Mouse (Mus musculus): ENCODE results near the gene Ppp1r14d. TPM values are rescaled to one million over a fixed set of nuclear protein-coding genes. Genes with fewer than 3 reads are reported as not detected.

Gene Ppp1r14d
- polyA plus RNA-seq, 1 experiment from 2014 or later, result not detected

GRCm38 (mm10) chr2:119240819-119241186 is 11.1 kb upstream of the Ppp1r14d start:
- no peak overlapping the region for H3K4me3 ChIP-seq (ENCODE audit: low read depth, low read length)
- no peak for ATAC-seq (ENCODE audit: low read depth)
- H3K27ac ChIP-seq (ENCODE audit: low read length), result no peak overlapping the region
- no peak overlapping the region for H3K4me2 ChIP-seq (ENCODE audit: low read depth, low read length)
- H3K9me3 ChIP-seq (replicated peaks; ENCODE audit: control insufficient read depth, low read length), result no peaks in the 10 kb centered on the region
- peaks cover 41% of the 10 kb centered on the region for H3K27me3 ChIP-seq (ENCODE audit: control insufficient read depth, insufficient read depth, low read depth, low read length)
- no peaks in the 10 kb centered on the region; the same call in 1 of the 2 replicates for H3K4me1 ChIP-seq (ENCODE audit: control insufficient read depth, low read depth, low read length)
- 60% methylated on average over 4 of the region's 4 CpGs for WGBS (ENCODE audit: insufficient replicate concordance)
- H3K36me3 ChIP-seq (ENCODE audit: control insufficient read depth, insufficient read depth), result no peaks in the 10 kb centered on the region
- H3K9ac ChIP-seq (ENCODE audit: low read depth, low read length), result no peak overlapping the region

DNA sequence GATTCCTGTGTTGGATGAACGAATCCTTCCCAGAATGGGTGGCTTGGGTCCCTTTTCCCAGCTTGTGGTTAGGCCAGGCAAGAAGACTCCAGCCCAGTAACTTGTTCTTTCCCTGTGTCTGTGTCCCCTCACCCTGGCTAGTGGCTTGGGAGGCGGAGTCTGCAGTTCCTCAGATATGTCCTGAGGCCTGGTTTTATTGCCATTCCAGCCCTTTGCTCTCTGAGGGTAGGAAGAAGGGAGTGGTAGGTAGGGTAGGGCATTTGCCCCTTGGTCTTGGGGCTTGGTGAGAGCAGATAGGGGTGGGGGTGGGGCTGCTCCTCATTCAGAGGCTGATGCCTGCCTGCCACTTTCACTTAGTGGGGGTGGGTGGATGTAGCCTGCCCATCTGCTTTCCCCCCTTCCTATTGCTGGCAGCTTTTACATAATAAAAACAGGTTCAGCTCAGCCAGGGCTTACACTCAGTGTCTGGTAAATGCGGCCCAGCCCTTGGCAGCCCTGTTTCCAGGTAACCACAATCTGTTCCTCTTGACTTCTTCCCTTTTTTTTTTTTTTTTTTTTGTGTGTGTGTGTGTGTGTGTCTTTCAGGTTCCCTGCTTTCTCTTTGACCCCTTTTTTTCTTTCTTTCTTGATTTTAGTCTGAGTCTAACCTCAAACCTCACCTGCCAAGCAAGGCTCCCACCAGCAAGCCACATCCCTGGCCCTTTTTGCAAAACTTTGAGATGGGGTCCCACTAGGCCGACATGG is 10.5 kb upstream of the Ppp1r14d start:
- ATAC-seq (ENCODE audit: low read depth), result no peak
- Histone ChIP-seq H3K9me3 (replicated peaks; ENCODE audit: control insufficient read depth, low read length) (no peaks in the 10 kb centered on the region), H3K9ac (ENCODE audit: low read depth, low read length) (no peak overlapping the region), H3K27me3 (ENCODE audit: control insufficient read depth, insufficient read depth, low read depth, low read length) (peaks cover 47% of the 10 kb centered on the region), H3K4me3 (ENCODE audit: low read depth, low read length) (no peak overlapping the region), H3K27ac (ENCODE audit: low read length) (no peak overlapping the region), H3K4me1 (ENCODE audit: control insufficient read depth, low read depth, low read length) (no peaks in the 10 kb centered on the region; the same call in 1 of the 2 replicates), H3K4me2 (ENCODE audit: low read depth, low read length) (no peak overlapping the region), H3K36me3 (ENCODE audit: control insufficient read depth, insufficient read depth) (no peaks in the 10 kb centered on the region)
- 53% methylated on average over 4 of the region's 4 CpGs for WGBS (ENCODE audit: insufficient replicate concordance)

DNA sequence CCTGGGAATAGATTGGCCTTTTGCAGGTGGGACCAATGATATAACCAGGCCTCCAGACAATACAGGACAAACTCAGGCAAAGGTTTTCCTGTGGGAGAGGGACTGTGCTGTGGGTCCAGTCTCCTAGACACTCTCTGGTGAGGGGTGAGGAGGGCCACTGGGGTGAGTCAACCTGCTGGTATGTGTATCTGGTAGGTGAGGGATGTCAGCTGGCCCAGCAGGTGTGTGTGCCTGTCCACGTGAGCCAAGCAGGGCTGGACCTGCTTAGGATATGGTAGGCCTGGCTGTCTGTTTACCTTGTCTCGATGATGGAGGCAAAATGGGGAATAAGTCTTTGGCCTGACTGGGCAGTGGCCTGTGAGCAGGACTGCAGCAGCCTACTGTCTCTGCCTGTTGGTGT is 9.0 kb upstream of the Ppp1r14d start:
- H3K27me3 ChIP-seq (ENCODE audit: control insufficient read depth, insufficient read depth, low read depth, low read length), result peaks cover 52% of the 10 kb centered on the region
- H3K4me1 ChIP-seq (ENCODE audit: control insufficient read depth, low read depth, low read length), result no peaks in the 10 kb centered on the region; the same call in 1 of the 2 replicates
- H3K4me3 ChIP-seq (ENCODE audit: low read depth, low read length), result no peak overlapping the region
- 51% methylated on average over 2 of the region's 2 CpGs for WGBS (ENCODE audit: insufficient replicate concordance)
- H3K9me3 ChIP-seq (replicated peaks; ENCODE audit: control insufficient read depth, low read length), result no peaks in the 10 kb centered on the region
- ATAC-seq (ENCODE audit: low read depth), result no peak
- no peak overlapping the region for H3K27ac ChIP-seq (ENCODE audit: low read length)
- no peak overlapping the region for H3K9ac ChIP-seq (ENCODE audit: low read depth, low read length)
- H3K36me3 ChIP-seq (ENCODE audit: control insufficient read depth, insufficient read depth), result no peaks in the 10 kb centered on the region
- no peak overlapping the region for H3K4me2 ChIP-seq (ENCODE audit: low read depth, low read length)

DNA sequence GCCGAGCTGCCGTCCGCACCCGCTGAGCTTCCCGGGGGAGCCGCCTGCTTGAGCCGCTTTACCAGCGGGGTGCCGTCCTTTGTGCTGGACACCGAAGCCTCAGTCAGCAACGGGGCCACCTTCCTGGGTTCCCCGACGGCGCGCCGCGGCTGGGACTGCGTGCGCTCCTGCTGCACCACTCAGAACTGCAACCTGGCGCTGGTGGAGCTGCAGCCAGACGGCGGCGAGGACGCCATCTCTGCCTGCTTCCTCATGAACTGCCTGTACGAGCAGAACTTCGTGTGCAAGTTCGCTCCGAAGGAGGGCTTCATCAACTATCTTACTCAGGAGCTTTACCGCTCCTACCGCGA is 8.1 kb upstream of the Ppp1r14d start:
- no peak overlapping the region for H3K9ac ChIP-seq (ENCODE audit: low read depth, low read length)
- peak overlapping the region; percentile 67 for H3K4me2 ChIP-seq (ENCODE audit: low read depth, low read length)
- H3K27me3 ChIP-seq (ENCODE audit: control insufficient read depth, insufficient read depth, low read depth, low read length), result peaks cover 53% of the 10 kb centered on the region
- no peaks in the 10 kb centered on the region for H3K9me3 ChIP-seq (replicated peaks; ENCODE audit: control insufficient read depth, low read length)
- ATAC-seq (ENCODE audit: low read depth), result no peak
- no peak overlapping the region for H3K27ac ChIP-seq (ENCODE audit: low read length)
- 6% methylated on average over 31 of the region's 31 CpGs for WGBS (ENCODE audit: insufficient replicate concordance)
- peak overlapping the region; percentile 54 for H3K4me3 ChIP-seq (ENCODE audit: low read depth, low read length)
- no peaks in the 10 kb centered on the region for H3K36me3 ChIP-seq (ENCODE audit: control insufficient read depth, insufficient read depth)
- H3K4me1 ChIP-seq (ENCODE audit: control insufficient read depth, low read depth, low read length), result no peaks in the 10 kb centered on the region; the same call in 1 of the 2 replicates

DNA sequence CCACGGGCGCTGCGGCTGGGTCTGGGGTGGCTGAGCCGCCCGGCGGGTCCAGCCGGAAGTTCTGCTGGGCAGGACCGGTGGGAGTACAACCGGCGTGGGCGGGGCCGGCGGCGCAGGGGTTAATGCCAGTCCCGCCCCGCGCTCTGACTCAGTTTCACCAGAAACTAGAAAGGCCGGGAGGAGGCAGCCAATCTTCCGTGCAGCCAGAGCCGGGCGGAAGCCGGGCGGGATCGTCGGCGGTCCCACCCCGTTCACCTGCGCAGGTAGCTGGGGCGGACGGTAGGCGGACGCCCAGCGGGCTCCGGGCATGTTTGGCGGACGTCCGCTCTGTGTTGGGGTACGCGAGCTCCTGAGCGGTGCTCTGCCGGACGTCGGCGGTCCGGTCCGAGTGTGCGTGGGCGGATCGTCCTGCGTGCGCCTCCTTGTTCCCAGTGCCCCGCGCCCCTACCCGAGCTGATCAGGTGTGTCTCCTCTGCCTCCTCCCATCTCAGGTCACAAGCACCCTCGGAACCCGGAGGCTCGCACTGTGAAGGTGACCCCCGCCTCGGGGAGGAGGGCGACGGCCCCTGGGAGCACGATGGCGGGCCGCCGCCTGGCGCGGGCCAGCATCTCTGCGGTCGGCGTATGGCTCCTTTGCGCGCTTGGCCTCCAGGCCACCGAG is 7.6 kb upstream of the Ppp1r14d start, which contains the start of gene Spint1:
Gene Spint1, plus strand, starts transcription at position 153 of the 661 bp plus-strand sequence.
- peak within 1 kb of the TSS; percentile 54 for H3K4me3 ChIP-seq (ENCODE audit: low read depth, low read length)
- no peak within 1 kb of the TSS for H3K9ac ChIP-seq (ENCODE audit: low read depth, low read length)
- no peaks in the 10 kb centered on the region for H3K36me3 ChIP-seq (ENCODE audit: control insufficient read depth, insufficient read depth)
- no peak; the same call in 1 of the 2 replicates for ATAC-seq (ENCODE audit: low read depth)
- H3K27me3 ChIP-seq (ENCODE audit: control insufficient read depth, insufficient read depth, low read depth, low read length), result peaks cover 53% of the 10 kb centered on the region
- H3K4me1 ChIP-seq (ENCODE audit: control insufficient read depth, low read depth, low read length), result no peaks in the 10 kb centered on the region; the same call in 1 of the 2 replicates
- 1% methylated on average over 72 of the region's 73 CpGs for WGBS (ENCODE audit: insufficient replicate concordance)
- H3K9me3 ChIP-seq (replicated peaks; ENCODE audit: control insufficient read depth, low read length), result no peaks in the 10 kb centered on the region
- no peak within 1 kb of the TSS for H3K27ac ChIP-seq (ENCODE audit: low read length)
- peak within 1 kb of the TSS; percentile 67 for H3K4me2 ChIP-seq (ENCODE audit: low read depth, low read length)

DNA sequence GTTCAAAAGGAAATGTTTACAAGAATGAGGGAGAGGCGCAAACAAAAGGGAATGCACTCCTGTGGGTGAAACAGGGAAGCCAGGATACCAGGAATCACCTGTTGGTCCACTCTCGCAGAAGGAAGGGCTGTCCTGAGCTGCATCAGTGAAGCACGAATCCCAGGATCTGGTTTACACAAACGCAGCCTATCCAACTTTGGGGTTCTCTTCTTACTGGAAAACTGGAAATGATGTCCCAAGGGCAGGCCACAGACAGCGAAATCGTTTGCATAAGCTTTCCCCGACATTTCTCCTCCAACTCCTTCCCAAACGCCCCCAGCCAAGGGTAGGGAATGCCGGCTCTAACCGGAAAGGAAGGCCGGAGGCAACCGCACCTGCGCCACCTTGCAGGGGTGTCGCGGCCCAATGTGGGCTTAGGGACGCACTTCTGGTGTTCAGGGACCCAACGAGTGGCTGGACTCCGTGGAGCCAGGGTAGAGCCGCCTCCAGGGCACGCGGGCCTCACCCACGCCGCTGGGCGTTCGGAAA is 7.0 kb upstream of the Ppp1r14d start:
- 13% methylated on average over 25 of the region's 25 CpGs for WGBS (ENCODE audit: insufficient replicate concordance)
- H3K36me3 ChIP-seq (ENCODE audit: control insufficient read depth, insufficient read depth), result no peaks in the 10 kb centered on the region
- peaks cover 53% of the 10 kb centered on the region for H3K27me3 ChIP-seq (ENCODE audit: control insufficient read depth, insufficient read depth, low read depth, low read length)
- peak overlapping the region; percentile 54 for H3K4me3 ChIP-seq (ENCODE audit: low read depth, low read length)
- no peak for ATAC-seq (ENCODE audit: low read depth)
- H3K27ac ChIP-seq (ENCODE audit: low read length), result no peak overlapping the region
- H3K4me1 ChIP-seq (ENCODE audit: control insufficient read depth, low read depth, low read length), result no peaks in the 10 kb centered on the region; the same call in 1 of the 2 replicates
- H3K9me3 ChIP-seq (replicated peaks; ENCODE audit: control insufficient read depth, low read length), result no peaks in the 10 kb centered on the region
- H3K9ac ChIP-seq (ENCODE audit: low read depth, low read length), result no peak overlapping the region
- H3K4me2 ChIP-seq (ENCODE audit: low read depth, low read length), result peak overlapping the region; percentile 67

GRCm38 (mm10) chr2:119209176-119209507 is 20.6 kb downstream of the Ppp1r14d start:
- Histone ChIP-seq H3K27me3 (ENCODE audit: control insufficient read depth, insufficient read depth, low read depth, low read length) (no peaks in the 10 kb centered on the region), H3K4me3 (ENCODE audit: low read depth, low read length) (peak overlapping the region; percentile 88), H3K4me1 (ENCODE audit: control insufficient read depth, low read depth, low read length) (peaks cover 17% of the 10 kb centered on the region), H3K36me3 (ENCODE audit: control insufficient read depth, insufficient read depth) (no peaks in the 10 kb centered on the region; the same call in none of the 2 replicates), H3K9me3 (replicated peaks; ENCODE audit: control insufficient read depth, low read length) (no peaks in the 10 kb centered on the region), H3K4me2 (ENCODE audit: low read depth, low read length) (peak overlapping the region; percentile 70), H3K27ac (ENCODE audit: low read length) (peak overlapping the region; percentile 39), H3K9ac (ENCODE audit: low read depth, low read length) (peak overlapping the region; percentile 69)
- ATAC-seq (ENCODE audit: low read depth), result no peak
- WGBS (ENCODE audit: insufficient replicate concordance), result under 1% methylated on average over 13 of the region's 13 CpGs

DNA sequence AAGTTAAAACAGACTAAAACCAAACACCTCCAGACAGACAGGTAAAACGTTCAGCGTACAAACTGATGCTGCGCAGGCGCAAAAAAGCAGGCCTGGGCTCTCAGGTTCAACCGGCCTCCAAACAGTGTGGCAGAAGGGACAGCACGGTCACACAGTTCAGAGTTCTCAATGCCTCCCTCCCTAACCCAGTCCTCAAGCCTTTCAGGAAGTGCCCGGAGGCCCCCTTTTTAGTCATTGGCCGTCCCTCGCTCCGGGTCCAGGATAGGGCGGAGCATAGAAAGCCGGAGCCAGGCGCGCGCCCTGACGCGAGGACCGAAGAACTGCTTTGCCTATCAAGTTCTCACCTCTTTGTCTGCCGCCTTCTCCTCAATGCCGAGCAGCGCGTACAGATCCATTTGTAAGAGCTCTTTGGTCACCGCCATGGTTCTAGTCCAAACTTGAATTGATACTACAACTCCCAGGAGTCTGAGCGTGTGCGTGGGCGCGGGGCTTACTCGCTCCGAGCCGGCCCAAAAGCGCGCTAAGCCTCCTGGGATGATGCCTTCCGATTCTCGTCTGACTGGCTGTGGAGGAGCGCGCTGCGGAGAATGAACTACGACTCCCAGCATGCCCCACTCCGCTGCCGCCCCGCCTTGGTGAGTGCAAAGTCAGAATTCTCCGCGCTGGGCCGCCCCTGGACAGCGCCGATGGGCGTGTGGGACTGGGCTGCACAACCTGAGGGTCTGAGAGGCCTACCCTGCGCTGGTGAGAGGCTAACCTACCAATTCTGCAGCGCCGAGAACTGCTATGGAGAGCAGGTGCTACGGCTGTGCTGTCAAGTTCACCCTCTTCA is 21.1 kb downstream of the Ppp1r14d start, which contains the start of the genes Zfyve19 and Dnajc17:
Gene Zfyve19, plus strand, starts transcription at position 274 of the 832 bp plus-strand sequence.
Gene Dnajc17, minus strand, starts transcription at position 452 of the 832 bp plus-strand sequence.
- Histone ChIP-seq H3K36me3 (ENCODE audit: control insufficient read depth, insufficient read depth) (no peaks in the 10 kb centered on the region; the same call in none of the 2 replicates), H3K9ac (ENCODE audit: low read depth, low read length) (peak within 1 kb of the TSS; percentile 84), H3K4me2 (ENCODE audit: low read depth, low read length) (peak within 1 kb of the TSS; percentile 80), H3K27me3 (ENCODE audit: control insufficient read depth, insufficient read depth, low read depth, low read length) (no peaks in the 10 kb centered on the region), H3K27ac (ENCODE audit: low read length) (peak within 1 kb of the TSS; percentile 92), H3K4me1 (ENCODE audit: control insufficient read depth, low read depth, low read length) (peaks cover 17% of the 10 kb centered on the region), H3K4me3 (ENCODE audit: low read depth, low read length) (peak within 1 kb of the TSS; percentile 88), H3K9me3 (replicated peaks; ENCODE audit: control insufficient read depth, low read length) (no peaks in the 10 kb centered on the region)
- ATAC-seq (ENCODE audit: low read depth), result peak; percentile 96
- under 1% methylated on average over 51 of the region's 51 CpGs for WGBS (ENCODE audit: insufficient replicate concordance)
